In the genomic region with DNA sequence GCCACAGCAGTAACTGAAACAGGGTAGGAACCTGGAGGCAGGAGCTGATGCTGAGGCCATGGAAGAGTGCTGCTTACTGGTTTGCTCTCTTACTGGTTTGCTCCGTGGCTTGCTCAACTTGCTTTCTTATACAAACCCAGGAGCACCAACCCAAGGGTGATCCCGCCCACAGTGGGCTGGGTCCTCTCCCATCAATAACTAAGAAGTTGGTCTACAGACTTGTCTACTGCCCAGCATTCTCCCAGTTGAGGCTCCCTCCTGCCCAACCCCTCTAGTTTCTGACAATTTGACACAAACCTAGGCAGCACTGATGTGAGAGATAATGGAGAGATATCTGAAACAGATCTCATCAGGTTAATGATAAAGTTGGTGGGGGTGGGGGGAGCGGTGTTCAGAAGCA, we compare ENCODE assay signal across 7 mouse cellular contexts.
DNase-seq lines count a peak whose midpoint lies in the region; ATAC-seq and TF ChIP-seq lines count a peak whose summit lies in the region.

No protein-coding gene starts in this region.

- intact Hi-C loops in left cerebral cortex, adult 2 months (cut with DNase I), result no loop called here
- intact Hi-C loops in left cerebral cortex, postnatal 36 days (cut with DNase I), result no loop called here

- H3K4me1 ChIP-seq in forebrain, embryonic 12.5 days, result peaks cover 45% of the 10 kb centered on the region
- peaks cover 21% of the 10 kb centered on the region for H3K4me1 ChIP-seq in limb, embryonic 12.5 days (replicated peaks)
- peaks cover 12% of the 10 kb centered on the region; the same call in 1 of the 2 replicates for H3K4me1 ChIP-seq in stomach, embryonic 14.5 days (ENCODE audit: control insufficient read depth, insufficient read depth, low read length)

- H3K36me3 ChIP-seq in forebrain, embryonic 12.5 days (replicated peaks), result no peaks in the 10 kb centered on the region
- no peaks in the 10 kb centered on the region for H3K36me3 ChIP-seq in limb, embryonic 12.5 days
- H3K36me3 ChIP-seq in stomach, embryonic 14.5 days (ENCODE audit: control insufficient read depth, insufficient read depth, low read length), result no peaks in the 10 kb centered on the region

- no peaks in the 10 kb centered on the region for H3K9me3 ChIP-seq in forebrain, embryonic 12.5 days
- H3K9me3 ChIP-seq in limb, embryonic 12.5 days, result no peaks in the 10 kb centered on the region
- no peaks in the 10 kb centered on the region for H3K9me3 ChIP-seq in stomach, embryonic 14.5 days (ENCODE audit: control insufficient read depth, low read depth, low read length)

- no peak for TF ChIP-seq CTCF in left cerebral cortex, adult 2 months (IDR thresholded peaks at IDR 0.05)

- ATAC-seq in forebrain, embryonic 12.5 days (ENCODE audit: low FRiP score), result peak; percentile 3; the same call in 1 of the 2 replicates
- no peak for ATAC-seq in limb, embryonic 12.5 days (ENCODE audit: insufficient number of reproducible peaks, insufficient read depth, low FRiP score, low TSS enrichment, low read depth)
- ATAC-seq in stomach, embryonic 14.5 days (ENCODE audit: insufficient number of reproducible peaks, insufficient read depth, low FRiP score, low read depth), result 0 out of 2 replicates have a peak, but pooled peaks have one; percentile 26

- 20% methylated on average over 3 of the region's 3 CpGs for WGBS in forebrain, embryonic 12.5 days
- WGBS in limb, embryonic 12.5 days, result 28% methylated on average over 3 of the region's 3 CpGs
- WGBS in stomach, embryonic 14.5 days, result 15% methylated on average over 3 of the region's 3 CpGs

- no peak overlapping the region for H3K4me3 ChIP-seq in left cerebral cortex, adult 2 months
- H3K4me3 ChIP-seq in forebrain, embryonic 12.5 days (replicated peaks), result no peak overlapping the region
- no peak overlapping the region; the same call in 1 of the 2 replicates for H3K4me3 ChIP-seq in limb, embryonic 12.5 days (replicated peaks)
- no peak overlapping the region for H3K4me3 ChIP-seq in stomach, embryonic 14.5 days (ENCODE audit: low read depth, low read length)

- peak overlapping the region; percentile 43 for H3K4me2 ChIP-seq in forebrain, embryonic 12.5 days
- H3K4me2 ChIP-seq in limb, embryonic 12.5 days, result peak overlapping the region; percentile 46
- no peak overlapping the region; the same call in 1 of the 2 replicates for H3K4me2 ChIP-seq in stomach, embryonic 14.5 days (replicated peaks; ENCODE audit: low read depth, low read length)

- H3K27me3 ChIP-seq in forebrain, embryonic 12.5 days, result no peaks in the 10 kb centered on the region
- H3K27me3 ChIP-seq in limb, embryonic 12.5 days, result no peaks in the 10 kb centered on the region
- H3K27me3 ChIP-seq in stomach, embryonic 14.5 days (ENCODE audit: control insufficient read depth, insufficient read depth, low read length), result no peaks in the 10 kb centered on the region

- H3K27ac ChIP-seq in left cerebral cortex, adult 2 months, result peak overlapping the region; percentile 40; the same call in 1 of the 2 replicates
- peak overlapping the region; percentile 87 for H3K27ac ChIP-seq in forebrain, embryonic 12.5 days
- no peak overlapping the region for H3K27ac ChIP-seq in limb, embryonic 12.5 days
- no peak overlapping the region for H3K27ac ChIP-seq in stomach, embryonic 14.5 days (ENCODE audit: low read length)

- DNase-seq in left cerebral cortex, adult 2 months (ENCODE audit: extremely low spot score in 1 of 2, low spot score in 2 of 2), result no peak
- DNase-seq in left cerebral cortex, postnatal 36 days (ENCODE audit: low spot score in 2 of 2), result no peak
- no peak for DNase-seq in right cerebral cortex, adult 2 months (ENCODE audit: low spot score in 2 of 2)
- DNase-seq in adrenal gland, postnatal 10 days, result no peak

- no peak overlapping the region for H3K9ac ChIP-seq in forebrain, embryonic 12.5 days
- no peak overlapping the region for H3K9ac ChIP-seq in limb, embryonic 12.5 days (replicated peaks)
- H3K9ac ChIP-seq in stomach, embryonic 14.5 days (replicated peaks; ENCODE audit: low read depth, low read length), result no peak overlapping the region

Comparison
In these comparisons a context has a peak if more than half of its experiments do, and no peak if none do; other contexts are left out.
1. H3K27ac ChIP-seq: peak in left cerebral cortex, adult 2 months (single experiment) and forebrain, embryonic 12.5 days (single experiment); none in limb, embryonic 12.5 days (single experiment) and stomach, embryonic 14.5 days (single experiment).